Mouse (Mus musculus): ENCODE data around the gene Lmf2. TPM values are rescaled to one million over a fixed set of nuclear protein-coding genes. Genes with fewer than 3 reads are reported as not detected.

Lmf2 gene
- polyA plus RNA-seq, 1 experiment from 2014 or later: 20.5 TPM

GRCm38 (mm10) chr15:89334271-89334670 is 21.2 kb downstream of the Lmf2 start, which contains the start of gene Miox:
TSS of gene Miox (plus strand) at chr15:89334398.
- no peaks in the 10 kb centered on the region for H3K4me1 ChIP-seq (replicated peaks; ENCODE audit: control insufficient read depth, insufficient read depth, low read length)
- H3K36me3 ChIP-seq (ENCODE audit: control insufficient read depth, insufficient read depth): no peaks in the 10 kb centered on the region
- H3K4me3 ChIP-seq (ENCODE audit: low read depth, low read length): no peak within 1 kb of the TSS
- 86% methylated on average over 7 of the region's 7 CpGs for WGBS
- no peaks in the 10 kb centered on the region for H3K9me3 ChIP-seq (ENCODE audit: control insufficient read depth)
- H3K4me2 ChIP-seq (replicated peaks; ENCODE audit: low read depth): no peak within 1 kb of the TSS
- TF ChIP-seq CTCF (IDR thresholded peaks at IDR 0.05; ENCODE audit: low read depth): no peak
- no peak within 1 kb of the TSS for H3K27ac ChIP-seq (ENCODE audit: low read depth, low read length)
- H3K9ac ChIP-seq (ENCODE audit: low read depth, low read length): no peak within 1 kb of the TSS
- H3K27me3 ChIP-seq (replicated peaks; ENCODE audit: control insufficient read depth, insufficient read depth, low read length): no peaks in the 10 kb centered on the region
- no peak for ATAC-seq

- no peak for ATAC-seq
- H3K9me3 ChIP-seq (ENCODE audit: control insufficient read depth): no peaks in the 10 kb centered on the region
These were observed 29.0 kb downstream of the Lmf2 start for GRCm38 (mm10) chr15:89326441-89326840.

GRCm38 (mm10) chr15:89323656-89324055 is 31.8 kb downstream of the Lmf2 start:
- no peak overlapping the region for H3K4me3 ChIP-seq (ENCODE audit: low read depth, low read length)
- 87% methylated on average over 4 of the region's 4 CpGs for WGBS
- no peak overlapping the region for H3K27ac ChIP-seq (ENCODE audit: low read depth, low read length)
- ATAC-seq: no peak
- H3K4me1 ChIP-seq (replicated peaks; ENCODE audit: control insufficient read depth, insufficient read depth, low read length): no peaks in the 10 kb centered on the region; the same call in 1 of the 2 replicates
- 0 out of 2 replicates have a peak, but pooled peaks cover 4% of the 10 kb centered on the region for H3K27me3 ChIP-seq (replicated peaks; ENCODE audit: control insufficient read depth, insufficient read depth, low read length)
- TF ChIP-seq CTCF (IDR thresholded peaks at IDR 0.05; ENCODE audit: low read depth): no peak
- no peaks in the 10 kb centered on the region for H3K9me3 ChIP-seq (ENCODE audit: control insufficient read depth)
- no peaks in the 10 kb centered on the region for H3K36me3 ChIP-seq (ENCODE audit: control insufficient read depth, insufficient read depth)
- H3K9ac ChIP-seq (ENCODE audit: low read depth, low read length): no peak overlapping the region
- no peak overlapping the region for H3K4me2 ChIP-seq (replicated peaks; ENCODE audit: low read depth)

More at GRCm38 (mm10) chr15:89326441-89326840, 29.0 kb downstream of the Lmf2 start:
- H3K9ac ChIP-seq (ENCODE audit: low read depth, low read length): no peak overlapping the region
- H3K4me3 ChIP-seq (ENCODE audit: low read depth, low read length): no peak overlapping the region
- no peak overlapping the region for H3K4me2 ChIP-seq (replicated peaks; ENCODE audit: low read depth)
- no peak for TF ChIP-seq CTCF (IDR thresholded peaks at IDR 0.05; ENCODE audit: low read depth)
- WGBS: 54% methylated on average over 5 of the region's 5 CpGs
- no peak overlapping the region for H3K27ac ChIP-seq (ENCODE audit: low read depth, low read length)
- no peaks in the 10 kb centered on the region for H3K36me3 ChIP-seq (ENCODE audit: control insufficient read depth, insufficient read depth)
- H3K4me1 ChIP-seq (replicated peaks; ENCODE audit: control insufficient read depth, insufficient read depth, low read length): no peaks in the 10 kb centered on the region; the same call in 1 of the 2 replicates
- 0 out of 2 replicates have a peak, but pooled peaks cover 4% of the 10 kb centered on the region for H3K27me3 ChIP-seq (replicated peaks; ENCODE audit: control insufficient read depth, insufficient read depth, low read length)

GRCm38 (mm10) chr15:89322670-89323522 is 32.6 kb downstream of the Lmf2 start, which contains the start of gene Adm2:
TSS of gene Adm2 (plus strand) at chr15:89322720.
- 8% methylated on average over 26 of the region's 26 CpGs for WGBS
- Histone ChIP-seq H3K27me3 (replicated peaks; ENCODE audit: control insufficient read depth, insufficient read depth, low read length) (0 out of 2 replicates have a peak, but pooled peaks cover 4% of the 10 kb centered on the region), H3K9me3 (ENCODE audit: control insufficient read depth) (no peaks in the 10 kb centered on the region), H3K36me3 (ENCODE audit: control insufficient read depth, insufficient read depth) (no peaks in the 10 kb centered on the region), H3K4me2 (replicated peaks; ENCODE audit: low read depth) (peak within 1 kb of the TSS; percentile 60), H3K4me3 (ENCODE audit: low read depth, low read length) (peak within 1 kb of the TSS; percentile 28), H3K9ac (ENCODE audit: low read depth, low read length) (no peak within 1 kb of the TSS), H3K4me1 (replicated peaks; ENCODE audit: control insufficient read depth, insufficient read depth, low read length) (no peaks in the 10 kb centered on the region; the same call in 1 of the 2 replicates), H3K27ac (ENCODE audit: low read depth, low read length) (no peak within 1 kb of the TSS)
- ATAC-seq: 0 out of 2 replicates have a peak, but pooled peaks have one; percentile 25
- no peak for TF ChIP-seq CTCF (IDR thresholded peaks at IDR 0.05; ENCODE audit: low read depth)

- ATAC-seq: no peak
- Histone ChIP-seq H3K36me3 (ENCODE audit: control insufficient read depth, insufficient read depth) (no peaks in the 10 kb centered on the region), H3K9ac (ENCODE audit: low read depth, low read length) (no peak overlapping the region), H3K4me1 (replicated peaks; ENCODE audit: control insufficient read depth, insufficient read depth, low read length) (no peaks in the 10 kb centered on the region; the same call in 1 of the 2 replicates), H3K9me3 (ENCODE audit: control insufficient read depth) (no peaks in the 10 kb centered on the region), H3K27me3 (replicated peaks; ENCODE audit: control insufficient read depth, insufficient read depth, low read length) (0 out of 2 replicates have a peak, but pooled peaks cover 4% of the 10 kb centered on the region), H3K4me3 (ENCODE audit: low read depth, low read length) (no peak overlapping the region), H3K27ac (ENCODE audit: low read depth, low read length) (no peak overlapping the region), H3K4me2 (replicated peaks; ENCODE audit: low read depth) (no peak overlapping the region)
- 70% methylated on average over 8 of the region's 8 CpGs for WGBS
- no peak for TF ChIP-seq CTCF (IDR thresholded peaks at IDR 0.05; ENCODE audit: low read depth)
These were observed 34.2 kb downstream of the Lmf2 start for GRCm38 (mm10) chr15:89321264-89321663.

- no peak overlapping the region for H3K27ac ChIP-seq (ENCODE audit: low read depth, low read length)
- 73% methylated on average over 11 of the region's 11 CpGs for WGBS
- no peaks in the 10 kb centered on the region for H3K9me3 ChIP-seq (ENCODE audit: control insufficient read depth)
- peaks cover 6% of the 10 kb centered on the region; the same call in 1 of the 2 replicates for H3K4me1 ChIP-seq (replicated peaks; ENCODE audit: control insufficient read depth, insufficient read depth, low read length)
- no peaks in the 10 kb centered on the region for H3K27me3 ChIP-seq (replicated peaks; ENCODE audit: control insufficient read depth, insufficient read depth, low read length)
- peak; percentile 58 for TF ChIP-seq CTCF (IDR thresholded peaks at IDR 0.05; ENCODE audit: low read depth)
- no peak overlapping the region for H3K4me3 ChIP-seq (ENCODE audit: low read depth, low read length)
- no peak overlapping the region for H3K9ac ChIP-seq (ENCODE audit: low read depth, low read length)
- H3K4me2 ChIP-seq (replicated peaks; ENCODE audit: low read depth): no peak overlapping the region
- ATAC-seq: no peak
- H3K36me3 ChIP-seq (ENCODE audit: control insufficient read depth, insufficient read depth): no peaks in the 10 kb centered on the region
These were observed 39.3 kb downstream of the Lmf2 start for GRCm38 (mm10) chr15:89316146-89316545.
